Comparison of ENCODE assay signal across 12 mouse cellular contexts in genomic region chr7:100309679-100310078, GRCm38 (mm10). TPM values are rescaled to one million over a fixed set of nuclear protein-coding genes. Genes with fewer than 3 reads are reported as not detected.
A peak's percentile ranks its signal among the peaks of the same experiment; 100 is the strongest.
DNase-seq lines count a peak whose midpoint lies in the region; ATAC-seq and TF ChIP-seq lines count a peak whose summit lies in the region.
"Had no signal": no experiment of that assay in that cellular context is flagged by ENCODE, and none has a peak within 500 bp of the region (broad histone marks: within the 10 kb centered on the region; RNA-seq: fewer than 3 reads in every experiment).

No protein-coding gene starts in this region.

- H3K36me3 ChIP-seq in heart, embryonic 12.5 days: no peaks in the 10 kb centered on the region
- H3K36me3 ChIP-seq in forebrain, embryonic 14.5 days (ENCODE audit: control insufficient read depth, insufficient read depth, low read length): no peaks in the 10 kb centered on the region
- no peaks in the 10 kb centered on the region for H3K36me3 ChIP-seq in midbrain, embryonic 10.5 days
- H3K36me3 ChIP-seq: liver, embryonic 13.5 days had no signal

- no peak for TF ChIP-seq POLR2A in brain, embryonic 14.5 days (IDR thresholded peaks at IDR 0.05; ENCODE audit: borderline replicate concordance, extremely low read depth, insufficient read depth, insufficient read length, poor library complexity, severe bottlenecking)

- H3K27me3 ChIP-seq in heart, embryonic 12.5 days (replicated peaks): no peaks in the 10 kb centered on the region
- no peaks in the 10 kb centered on the region for H3K27me3 ChIP-seq in forebrain, embryonic 14.5 days (replicated peaks; ENCODE audit: control insufficient read depth, insufficient read depth, low read length)
- H3K27me3 ChIP-seq in midbrain, embryonic 10.5 days (ENCODE audit: low read depth, poor library complexity, severe bottlenecking): no peaks in the 10 kb centered on the region
- H3K27me3 ChIP-seq: liver, embryonic 13.5 days had no signal

- H3K9ac ChIP-seq in heart, embryonic 12.5 days: 0 out of 2 replicates have a peak overlapping the region, but pooled peaks have one; percentile 30
- peak overlapping the region; percentile 18; the same call in 1 of the 2 replicates for H3K9ac ChIP-seq in forebrain, embryonic 14.5 days (ENCODE audit: low read length)
- H3K9ac ChIP-seq: liver, embryonic 13.5 days had no signal

- no peak for TF ChIP-seq CTCF in brain, embryonic 14.5 days (IDR thresholded peaks at IDR 0.05; ENCODE audit: borderline replicate concordance, extremely low read depth, insufficient read depth, insufficient read length)

- H3K4me1 ChIP-seq in heart, embryonic 12.5 days (replicated peaks): peaks cover 27% of the 10 kb centered on the region
- peaks cover 23% of the 10 kb centered on the region for H3K4me1 ChIP-seq in forebrain, embryonic 14.5 days (ENCODE audit: control insufficient read depth, insufficient read depth, low read length)
- peaks cover 44% of the 10 kb centered on the region for H3K4me1 ChIP-seq in midbrain, embryonic 10.5 days

- no peak for ATAC-seq in heart, embryonic 12.5 days (ENCODE audit: insufficient number of reproducible peaks, low FRiP score)
- peak; percentile 30; the same call in 1 of the 2 replicates for ATAC-seq in forebrain, embryonic 14.5 days

- H3K4me3 ChIP-seq in heart, embryonic 12.5 days: no peak overlapping the region
- H3K4me3 ChIP-seq in forebrain, embryonic 14.5 days (ENCODE audit: low read depth, low read length): no peak overlapping the region
- H3K4me3 ChIP-seq in midbrain, embryonic 10.5 days: no peak overlapping the region
- H3K4me3 ChIP-seq: liver, embryonic 13.5 days had no signal

- WGBS in heart, embryonic 12.5 days: 10% methylated on average over 6 of the region's 6 CpGs
- 19% methylated on average over 6 of the region's 6 CpGs for WGBS in forebrain, embryonic 14.5 days
- 58% methylated on average over 6 of the region's 6 CpGs for WGBS in midbrain, embryonic 10.5 days

- no peaks in the 10 kb centered on the region for H3K9me3 ChIP-seq in heart, embryonic 12.5 days (replicated peaks)
- no peaks in the 10 kb centered on the region for H3K9me3 ChIP-seq in forebrain, embryonic 14.5 days (replicated peaks; ENCODE audit: control insufficient read depth, low read length)
- H3K9me3 ChIP-seq in midbrain, embryonic 10.5 days (replicated peaks): no peaks in the 10 kb centered on the region
- H3K9me3 ChIP-seq: liver, embryonic 13.5 days had no signal

- peak overlapping the region; percentile 35; the same call in 1 of the 2 replicates for H3K4me2 ChIP-seq in heart, embryonic 12.5 days
- H3K4me2 ChIP-seq in forebrain, embryonic 14.5 days (ENCODE audit: low read length): no peak overlapping the region
- H3K4me2 ChIP-seq: liver, embryonic 13.5 days had no signal

- no peak for DNase-seq in heart, adult 18-20 months
- peak; percentile 53 for DNase-seq in brain, embryonic 14.5 days (ENCODE audit: low read depth)
- DNase-seq in forebrain, embryonic 14.5 days (ENCODE audit: low spot score): peak; percentile 33
- DNase-seq in midbrain, embryonic 10.5 days (ENCODE audit: low spot score): no peak
- DNase-seq in gastrocnemius, adult 18-20 months (ENCODE audit: low spot score): no peak
- DNase-seq in lung, adult 18-20 months: no peak
- DNase-seq in thymus, postnatal 25 days: no peak
- DNase-seq: B cell, adult 2 months; kidney, adult 9 months; liver, embryonic 13.5 days had no signal

- H3K27ac ChIP-seq in heart, embryonic 12.5 days (ENCODE audit: poor library complexity, severe bottlenecking): peak overlapping the region; percentile 73
- peak overlapping the region; percentile 52 for H3K27ac ChIP-seq in forebrain, embryonic 14.5 days (ENCODE audit: low read depth, low read length)
- H3K27ac ChIP-seq in midbrain, embryonic 10.5 days (replicated peaks): peak overlapping the region; percentile 42
- H3K27ac ChIP-seq: liver, embryonic 13.5 days had no signal

RNA-seq across cellular contexts. Expression of gene P4ha3, which starts 24.4 kb away (rescaled TPM):
- polyA plus RNA-seq in heart, embryonic 12.5 days (2016; fragmentation: Nextera tagmentation; extraction: Ambion mirVana): 13.8 and 15.4 TPM in 2 replicates
- under 1 TPM; 0.31 to 0.55 TPM for total RNA-seq in heart, adult 18-20 months (2021)
- polyA plus RNA-seq in brain, embryonic 14.5 days (2012; rRNA removed): 7.8 and 22.0 TPM in 2 replicates
- 1.5 and 2.8 TPM in 2 replicates for polyA plus RNA-seq in forebrain, embryonic 14.5 days (2014; fragmentation: Nextera tagmentation; extraction: Ambion mirVana)
- polyA plus RNA-seq in midbrain, embryonic 10.5 days (2016; fragmentation: Nextera tagmentation; extraction: Ambion mirVana): 1.4 and 3.1 TPM in 2 replicates
- total RNA-seq in gastrocnemius, adult 18-20 months (2021): under 1 TPM; 0.11 to 0.14 TPM
- total RNA-seq: granulocyte monocyte progenitor cell, adult 5-6 weeks had no signal

Comparison
In these comparisons a context has a peak if more than half of its experiments do, and no peak if none do; other contexts are left out.
1. DNase-seq: peak in brain, embryonic 14.5 days (single experiment) and forebrain, embryonic 14.5 days (single experiment); none in heart, adult 18-20 months (0 of 2), midbrain, embryonic 10.5 days (single experiment), gastrocnemius, adult 18-20 months (single experiment), lung, adult 18-20 months (0 of 2) and thymus, postnatal 25 days (single experiment).
2. Peak in every context shown above with its lines, with median percentiles within 50 percentile points of each other: H3K27ac ChIP-seq.